Mouse (Mus musculus): ENCODE results near the gene Plac8.

GRCm38 (mm10) chr5:100519027-100519411 lies 53.0 kb downstream of the Plac8 start:
- TF ChIP-seq CTCF (IDR thresholded peaks at IDR 0.05; ENCODE audit: low read depth, low read length) = no peak
- TF ChIP-seq POLR2A (IDR thresholded peaks at IDR 0.05; ENCODE audit: extremely low read depth, insufficient read depth, low read length) = no peak
